Mouse (Mus musculus) liver, adult 2 months (tissue): Measurements from ENCODE around the gene Tsc22d4.

ENCODE experiments used
- CTCF ChIP-seq: fragments of 200-500 bp; IDR thresholded peaks from 2 replicates; pipeline ENCODE4 v1.5.1; 2011; ENCODE audit warnings: low read depth, low read length, control low read depth
- POLR2A ChIP-seq: fragments of 200-500 bp; IDR thresholded peaks from 2 replicates; pipeline ENCODE4 v1.6.1; 2011; ENCODE audit warnings: low read length, control low read depth; ENCODE audit not compliant: insufficient read depth; ENCODE audit errors: extremely low read depth

DNA sequence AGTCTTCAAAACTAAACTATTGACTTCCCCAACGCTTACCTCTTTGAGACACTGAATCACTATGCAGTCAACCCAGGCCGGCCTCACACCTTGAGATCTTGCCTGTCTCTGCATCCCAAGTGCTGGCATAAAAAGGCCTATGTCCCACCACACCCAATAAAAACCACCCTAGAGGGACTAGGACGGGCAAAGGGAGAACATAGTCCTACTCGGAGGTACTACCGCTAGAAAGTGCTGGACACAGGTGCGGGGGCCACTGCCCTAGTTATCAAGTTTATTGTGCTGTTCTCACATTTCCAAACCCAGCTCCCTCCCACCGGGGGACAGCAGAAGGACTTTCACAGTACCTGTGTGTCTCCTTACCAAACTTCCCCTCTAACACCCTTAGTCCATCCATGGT is 36.1 kb downstream of the Tsc22d4 start:
- no peak for TF ChIP-seq POLR2A
- TF ChIP-seq CTCF: no peak
